Mouse (Mus musculus) kidney, postnatal 14 days (tissue): ENCODE measurements at regions not wholly inside any gene's neighbourhood (a gene's known extent, or its start where the extent isn't known, plus 50 kb on each side); places are given as distances from the start of the nearest gene placed in this dataset.
A peak's percentile ranks its signal among the peaks of the same experiment; 100 is the strongest.

Experiments used
- DNase-seq: peaks from one replicate; pipeline ENCODE4 v3.0.0; 2022; ENCODE audit warnings: mixed read lengths

GRCm38 (mm10) chr8:10931266-10931665 lies 77.0 kb downstream of the Irs2 start:
- no peak for DNase-seq

GRCm38 (mm10) chr8:10928836-10929235 lies 79.4 kb downstream of the Irs2 start:
- no peak for DNase-seq

GRCm38 (mm10) chr8:10928342-10928794 lies 79.9 kb downstream of the Irs2 start:
- DNase-seq: peak; percentile 38

GRCm38 (mm10) chr8:10927187-10927586 lies 81.1 kb downstream of the Irs2 start:
- DNase-seq: no peak

GRCm38 (mm10) chr8:10926518-10926915 lies 81.7 kb downstream of the Irs2 start:
- no peak for DNase-seq

GRCm38 (mm10) chr8:10925582-10926517 lies 82.4 kb downstream of the Irs2 start:
- DNase-seq: no peak

GRCm38 (mm10) chr8:10924526-10925199 lies 83.6 kb downstream of the Irs2 start:
- peak; percentile 81 for DNase-seq

- DNase-seq: no peak
Observed at GRCm38 (mm10) chr8:10924001-10924490, 84.2 kb downstream of the Irs2 start.

- no peak for DNase-seq
Observed at GRCm38 (mm10) chr8:10923071-10924000, 84.9 kb downstream of the Irs2 start.

GRCm38 (mm10) chr8:10922209-10923030 lies 85.8 kb downstream of the Irs2 start:
- no peak for DNase-seq

- DNase-seq: no peak
Observed at GRCm38 (mm10) chr8:10921439-10922191, 86.6 kb downstream of the Irs2 start.

GRCm38 (mm10) chr8:10919620-10920019 lies 88.6 kb downstream of the Irs2 start:
- no peak for DNase-seq

- no peak for DNase-seq
Observed at GRCm38 (mm10) chr8:10918403-10919035, 89.7 kb downstream of the Irs2 start.

- no peak for DNase-seq
Observed at GRCm38 (mm10) chr8:10914616-10915015, 93.6 kb downstream of the Irs2 start.

- DNase-seq: no peak
Observed at GRCm38 (mm10) chr8:10912436-10912835, 95.8 kb downstream of the Irs2 start.

- DNase-seq: peak; percentile 55
Observed at GRCm38 (mm10) chr8:10911371-10911770, 96.9 kb downstream of the Irs2 start.

- DNase-seq: no peak
Observed at GRCm38 (mm10) chr8:10910954-10911353, 97.3 kb downstream of the Irs2 start.

GRCm38 (mm10) chr8:10910244-10910872 lies 97.9 kb downstream of the Irs2 start:
- DNase-seq: peak; percentile 82

GRCm38 (mm10) chr8:10909155-10909554 lies 99.1 kb downstream of the Irs2 start:
- DNase-seq: no peak

- no peak for DNase-seq
Observed at GRCm38 (mm10) chr8:10906353-10906752, 101.9 kb downstream of the Irs2 start.
